Mouse (Mus musculus) adrenal gland, postnatal 0 days (tissue): ENCODE results near the gene Gan. TPM values are rescaled to one million over a fixed set of nuclear protein-coding genes. Genes with fewer than 3 reads are reported as not detected.

Experiments used
- polyA plus RNA-seq: library from polyadenylated mRNA; unstranded; fragments of >200 nt; fragmentation: Nextera tagmentation; extraction: Ambion mirVana; gene quantifications from 2 replicates; pipeline ENCODE4 v1.2.1, GENCODE M21; 2015

The Gan gene
- 1.4 and 1.8 TPM in 2 replicates for polyA plus RNA-seq

DNA sequence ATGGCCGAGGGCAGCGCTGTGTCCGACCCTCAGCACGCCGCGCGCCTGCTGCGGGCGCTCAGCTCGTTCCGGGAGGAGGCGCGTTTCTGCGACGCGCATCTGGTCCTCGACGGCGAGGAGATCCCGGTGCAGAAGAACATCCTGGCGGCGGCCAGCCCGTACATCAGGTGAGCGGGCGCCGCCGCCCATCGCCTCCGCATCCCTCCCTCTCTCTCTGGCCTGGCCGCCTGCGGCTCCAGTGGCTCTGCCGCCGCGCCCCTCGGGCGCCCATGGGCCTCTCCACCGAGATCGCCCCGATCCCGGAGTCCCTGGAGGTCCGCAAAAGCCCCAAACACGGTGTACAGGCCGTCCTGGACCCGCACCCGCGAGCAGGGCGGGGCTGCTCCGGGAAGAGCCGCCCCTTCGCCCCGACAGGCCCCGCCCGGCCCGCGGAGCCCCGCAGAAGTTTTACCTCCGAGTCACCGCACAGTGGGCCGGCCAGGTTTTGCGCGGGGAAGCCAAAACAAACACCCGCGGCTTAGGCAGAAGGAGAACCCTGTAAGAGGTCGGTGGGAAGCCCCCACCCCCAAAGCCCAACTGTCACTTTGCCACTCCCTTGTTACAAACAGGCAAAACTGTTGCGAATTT lies at the start of gene Gan:
Gene Gan (plus strand): TSS at position 1 of the 627 bp plus-strand sequence.

GRCm38 (mm10) chr8:117257029-117257820 lies 99.3 kb downstream of the Gan start, which contains the start of gene Cmip:
Cmip (plus strand) TSS chr8:117257064.

Other genes with a start within 250 kb of the Gan start
- 152 and 195 TPM in 2 replicates for gene Cmc2, start 236.7 kb upstream of the Gan start, polyA plus RNA-seq
- 8.5 and 14.0 TPM in 2 replicates for gene Cenpn, start 236.4 kb upstream of the Gan start, polyA plus RNA-seq
- gene Atmin, start 214.7 kb upstream of the Gan start, polyA plus RNA-seq = 5.9 and 8.7 TPM in 2 replicates
- gene 1700030J22Rik, start 179.2 kb upstream of the Gan start, polyA plus RNA-seq = 0.70 and 0.88 TPM in 2 replicates
- gene Gcsh, start 164.6 kb upstream of the Gan start, polyA plus RNA-seq = 89.1 and 125 TPM in 2 replicates
- gene Pkd1l2, start 75.7 kb upstream of the Gan start, polyA plus RNA-seq = 1.3 and 3.3 TPM in 2 replicates
- 0.19 and 0.32 TPM in 2 replicates for gene Bco1, start 62.3 kb upstream of the Gan start, polyA plus RNA-seq
- 51.4 and 56.3 TPM in 2 replicates for gene Cmip, start 98.9 kb downstream of the Gan start, polyA plus RNA-seq